Mouse (Mus musculus): Measurements from ENCODE around the gene Gm20388.

Gene Gm20388

GRCm38 (mm10) chr8:122199191-122199590 is 2288.6 kb downstream of the Gm20388 start:
- intact Hi-C loops (cut with DNase I): no loop called here

- intact Hi-C loops (cut with DNase I): no loop called here
Observed at GRCm38 (mm10) chr8:122199841-122200240, 2289.2 kb downstream of the Gm20388 start.

- intact Hi-C loops (cut with DNase I): no loop called here
Observed at GRCm38 (mm10) chr8:122211591-122211990, 2300.9 kb downstream of the Gm20388 start.

GRCm38 (mm10) chr8:122215630-122216029 is 2305.0 kb downstream of the Gm20388 start:
- intact Hi-C loops (cut with DNase I): no loop called here

GRCm38 (mm10) chr8:122216433-122216832 is 2305.8 kb downstream of the Gm20388 start:
- intact Hi-C loops (cut with DNase I): no loop called here

- intact Hi-C loops (cut with DNase I): no loop called here
Observed at GRCm38 (mm10) chr8:122217456-122218177, 2307.0 kb downstream of the Gm20388 start.

GRCm38 (mm10) chr8:122223976-122224649 is 2313.5 kb downstream of the Gm20388 start:
- intact Hi-C loops (cut with DNase I): no loop called here

GRCm38 (mm10) chr8:122224650-122225022 is 2314.0 kb downstream of the Gm20388 start:
- intact Hi-C loops (cut with DNase I): loop anchor here (5.0 kb wide), 1 partner anchor 42 kb away; no protein-coding TSS in a partner anchor

GRCm38 (mm10) chr8:122225446-122225845 is 2314.8 kb downstream of the Gm20388 start:
- intact Hi-C loops (cut with DNase I): loop anchor here (5.0 kb wide), 1 partner anchor 43 kb away; no protein-coding TSS in a partner anchor

- intact Hi-C loops (cut with DNase I): loop anchor here (5.0 kb wide), 1 partner anchor 45 kb away; no protein-coding TSS in a partner anchor
Observed at GRCm38 (mm10) chr8:122227345-122227744, 2316.7 kb downstream of the Gm20388 start.

- intact Hi-C loops (cut with DNase I): loop anchor here (5.0 kb wide), 1 partner anchor 47 kb away; no protein-coding TSS in a partner anchor
Observed at GRCm38 (mm10) chr8:122228792-122229575, 2318.3 kb downstream of the Gm20388 start.

GRCm38 (mm10) chr8:122229819-122230711 is 2319.4 kb downstream of the Gm20388 start:
- intact Hi-C loops (cut with DNase I): loop anchor here (2.0 to 5.0 kb wide), 2 partner anchors 48 to 67 kb away; no protein-coding TSS in a partner anchor

GRCm38 (mm10) chr8:122230712-122231337 is 2320.2 kb downstream of the Gm20388 start:
- intact Hi-C loops (cut with DNase I): loop anchor here (2.0 kb wide), 1 partner anchor 68 kb away; no protein-coding TSS in a partner anchor

- intact Hi-C loops (cut with DNase I): no loop called here
Observed at GRCm38 (mm10) chr8:122234055-122234454, 2323.4 kb downstream of the Gm20388 start.

- intact Hi-C loops (cut with DNase I): no loop called here
Observed at GRCm38 (mm10) chr8:122236521-122236920, 2325.9 kb downstream of the Gm20388 start.

- intact Hi-C loops (cut with DNase I): no loop called here
Observed at GRCm38 (mm10) chr8:122238225-122238624, 2327.6 kb downstream of the Gm20388 start.

- intact Hi-C loops (cut with DNase I): no loop called here
Observed at GRCm38 (mm10) chr8:122238731-122239130, 2328.1 kb downstream of the Gm20388 start.

GRCm38 (mm10) chr8:122240241-122241026 is 2329.8 kb downstream of the Gm20388 start:
- intact Hi-C loops (cut with DNase I): no loop called here

- intact Hi-C loops (cut with DNase I): no loop called here
Observed at GRCm38 (mm10) chr8:122243310-122243709, 2332.7 kb downstream of the Gm20388 start.

Measured in adrenal gland (tissue).